Mouse (Mus musculus): ENCODE results near the gene Itsn1.

The Itsn1 gene

DNA sequence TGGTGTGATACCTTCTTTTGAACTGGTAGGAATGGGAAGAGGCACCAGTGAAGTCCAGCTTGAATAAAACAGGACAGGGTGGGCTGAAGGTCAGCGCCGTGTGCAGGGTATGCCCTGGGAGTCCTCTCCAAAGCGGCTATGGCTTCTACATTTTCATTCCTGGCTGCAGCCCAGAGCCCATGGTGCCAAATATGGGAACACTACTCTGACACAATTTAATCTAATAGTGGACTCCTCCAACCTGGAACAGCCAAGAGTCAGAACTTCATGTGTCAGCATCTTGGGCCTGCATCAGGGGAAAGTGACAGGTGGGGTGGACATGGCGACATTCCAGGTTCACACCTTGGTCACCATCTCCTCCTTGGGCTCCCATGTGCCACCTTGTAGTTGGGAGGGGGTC, 147.4 kb downstream of the Itsn1 start:
- no peak for DNase-seq

DNA sequence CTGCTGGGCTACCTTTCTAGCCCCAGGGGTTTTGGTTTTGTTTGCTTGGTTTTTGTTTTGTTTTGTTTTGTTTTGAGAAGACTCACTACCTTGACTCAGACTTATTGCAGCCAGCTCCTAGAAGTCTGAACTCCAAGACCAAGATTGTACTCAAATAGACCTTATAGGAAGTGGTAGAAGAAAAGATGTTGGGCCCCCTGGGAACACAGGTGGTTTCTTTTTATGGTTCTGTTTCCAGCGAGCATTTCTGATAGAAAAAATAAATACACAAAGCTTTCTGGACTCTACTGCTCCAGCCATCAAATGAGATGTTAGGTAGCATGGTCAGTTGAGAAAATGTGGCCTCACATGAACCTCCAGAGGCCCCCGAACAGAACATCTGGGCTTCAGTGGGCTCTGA, 150.0 kb downstream of the Itsn1 start:
- no peak for DNase-seq

DNA sequence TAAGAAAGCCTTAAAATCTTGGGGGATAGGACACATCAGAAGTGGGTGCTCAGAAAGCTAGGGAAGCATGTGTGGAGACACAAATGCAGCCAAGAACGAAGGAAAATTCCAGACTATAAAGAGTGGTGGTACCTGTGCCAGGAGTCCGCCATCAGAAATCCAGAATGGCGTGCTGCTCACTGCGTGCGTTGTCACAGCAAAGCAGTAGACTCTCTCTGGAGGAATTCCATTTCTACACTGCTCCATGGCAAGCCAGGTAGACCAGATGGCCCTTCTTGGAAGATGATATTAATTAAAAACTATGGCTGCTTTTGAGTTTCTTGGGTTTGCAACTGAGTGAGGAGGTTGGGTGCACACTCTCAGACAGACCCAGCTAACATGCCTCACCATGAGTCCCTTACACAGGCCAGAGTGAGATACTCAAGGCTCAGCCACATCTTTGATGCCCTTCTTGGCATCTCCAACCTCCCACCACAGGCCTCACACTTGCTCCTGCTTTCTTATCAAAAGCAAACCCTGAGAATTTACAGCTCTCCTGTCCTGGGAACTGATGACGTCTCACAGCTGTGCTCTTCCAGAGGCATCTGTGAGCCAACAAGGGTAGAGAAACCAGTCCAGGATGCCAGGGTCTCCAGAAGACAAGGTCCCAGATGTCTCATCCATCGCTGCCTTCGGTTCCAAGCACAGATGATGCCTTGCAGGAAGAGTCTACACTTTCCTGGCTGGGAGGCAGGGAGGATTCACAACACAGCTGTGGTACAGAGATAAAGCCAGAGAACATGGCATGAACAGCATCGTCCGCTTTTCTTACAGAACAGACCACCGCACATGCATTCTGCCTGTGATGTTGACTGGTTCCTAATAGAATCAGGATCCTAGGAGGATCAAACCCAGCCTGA, 152.0 kb downstream of the Itsn1 start:
- no peak for DNase-seq

DNA sequence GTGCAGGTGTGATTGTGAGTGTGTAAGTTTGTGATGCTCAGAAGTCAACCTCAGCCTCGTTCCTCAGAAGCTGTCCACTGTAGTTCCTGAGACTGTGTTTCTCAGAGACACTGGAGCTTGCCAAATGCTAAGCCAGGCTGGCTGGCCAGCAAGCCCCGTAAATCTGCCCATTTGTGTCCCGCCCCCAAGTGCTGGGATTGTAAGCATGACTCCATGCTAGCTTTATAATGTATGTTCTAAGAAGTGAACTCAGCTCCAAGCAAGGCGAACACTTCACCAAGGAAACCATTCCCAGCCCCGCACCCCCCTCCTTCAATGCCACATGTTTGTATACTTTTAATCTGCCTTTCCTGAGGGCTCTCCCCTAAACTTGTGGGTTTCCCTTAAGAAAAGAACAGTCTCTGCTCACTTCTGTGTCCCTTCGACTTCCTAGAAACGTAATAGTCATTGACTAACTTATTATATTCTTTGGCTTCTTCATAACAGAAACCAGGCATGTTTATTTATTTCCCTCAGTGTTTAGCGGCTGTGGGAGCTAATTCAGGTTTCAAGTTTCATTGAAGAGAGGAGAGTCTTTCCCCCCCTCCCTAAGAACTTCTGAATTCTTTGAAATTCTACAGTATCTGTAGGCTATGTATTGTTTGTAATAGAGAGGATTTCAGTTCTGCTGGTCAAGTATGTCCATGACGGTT, 153.2 kb downstream of the Itsn1 start:
- no peak for DNase-seq

DNA sequence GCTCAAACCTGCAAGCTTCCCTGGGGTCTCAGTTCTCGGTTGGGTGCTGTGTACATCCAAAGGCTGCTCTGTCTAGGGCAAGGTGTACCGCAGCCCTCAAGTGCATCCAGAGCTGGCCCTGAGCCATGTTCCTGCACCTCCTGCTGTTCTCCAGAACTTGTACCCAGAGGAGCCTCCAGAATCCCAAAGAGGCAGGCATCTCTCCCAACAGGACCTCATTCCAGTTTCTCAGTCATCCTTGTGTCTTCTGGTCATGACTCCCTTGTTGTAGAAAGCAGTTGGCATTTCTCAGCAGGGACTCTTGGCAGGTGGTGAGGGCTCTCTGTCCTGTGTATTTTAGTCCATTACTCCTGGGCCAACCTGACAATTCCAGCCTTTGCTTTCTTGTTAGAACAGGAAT, 154.6 kb downstream of the Itsn1 start:
- DNase-seq: peak; percentile 79

DNA sequence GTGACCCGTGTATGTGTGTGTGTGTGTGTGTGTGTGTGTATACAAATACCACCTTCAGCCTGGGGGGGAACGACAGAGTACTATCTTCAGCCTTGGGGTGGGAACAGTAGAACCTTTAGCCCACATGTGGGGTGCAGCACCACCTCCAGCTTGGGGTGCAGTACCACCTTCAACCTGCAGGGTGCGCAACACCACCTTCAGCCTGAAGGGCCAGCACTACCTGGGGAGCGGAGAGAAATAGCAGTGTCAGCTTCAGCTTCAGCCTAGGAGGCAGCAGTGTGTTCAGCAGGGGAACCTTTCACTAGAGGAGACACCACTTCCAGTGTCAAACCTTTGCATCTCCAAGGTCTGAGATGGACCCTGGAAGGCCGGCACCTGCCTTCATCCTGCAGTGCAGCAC, 155.1 kb downstream of the Itsn1 start:
- no peak for DNase-seq

DNA sequence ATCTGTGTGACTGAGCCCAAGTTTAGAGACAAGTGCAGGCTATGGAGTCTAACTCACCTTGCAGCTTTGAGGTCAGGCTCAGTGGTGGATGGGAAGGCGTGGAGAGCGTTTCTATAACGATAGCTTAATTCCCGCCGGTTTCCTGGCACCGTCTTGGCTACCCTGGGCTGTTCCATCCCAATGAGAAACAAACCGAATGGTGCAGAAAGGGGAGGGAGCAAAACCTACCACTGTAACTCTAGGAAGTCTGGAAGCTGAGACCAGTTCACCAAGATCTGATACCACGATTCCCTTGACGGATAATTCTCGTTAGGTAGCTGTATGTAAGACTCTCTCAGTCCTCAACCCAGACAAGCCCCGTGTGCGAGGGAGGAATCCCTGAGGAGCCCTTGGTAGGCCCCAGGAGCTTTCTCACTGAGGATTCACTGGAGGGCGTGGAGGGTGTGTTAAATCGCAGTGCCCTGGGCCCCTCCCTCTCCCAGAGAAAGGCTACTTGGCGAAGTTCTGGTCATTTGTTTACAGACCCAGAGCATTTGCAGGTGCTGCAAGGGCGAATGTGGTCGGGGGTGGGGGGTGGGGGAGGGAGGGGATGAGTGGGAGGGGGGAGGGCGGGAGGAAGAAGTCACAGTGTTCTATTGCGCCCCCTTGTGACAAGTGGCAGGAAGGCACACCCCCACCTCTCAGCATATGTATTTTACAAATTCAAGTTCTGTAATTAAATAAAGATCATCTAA, 156.5 kb downstream of the Itsn1 start:
- DNase-seq: no peak

DNA sequence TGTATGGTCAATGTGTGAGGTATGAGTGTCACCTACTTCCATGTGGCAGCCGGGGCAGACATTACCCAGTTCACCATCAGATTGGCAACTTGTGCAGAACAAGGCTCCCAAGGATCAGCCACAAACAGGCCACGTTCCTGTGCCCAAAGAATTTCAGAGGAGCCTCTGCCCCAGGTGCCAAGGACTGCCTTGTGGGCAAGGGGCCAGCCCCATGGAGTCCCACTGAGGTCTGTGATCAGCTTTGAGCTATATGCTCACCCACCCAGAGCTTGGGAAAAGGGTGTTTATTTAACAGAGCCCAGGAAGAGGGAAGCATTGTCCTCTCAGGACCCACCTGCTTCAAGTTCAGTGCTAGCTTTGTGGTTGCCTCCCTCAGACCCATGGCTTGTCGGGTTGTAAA, 159.3 kb downstream of the Itsn1 start:
- no peak for DNase-seq

DNA sequence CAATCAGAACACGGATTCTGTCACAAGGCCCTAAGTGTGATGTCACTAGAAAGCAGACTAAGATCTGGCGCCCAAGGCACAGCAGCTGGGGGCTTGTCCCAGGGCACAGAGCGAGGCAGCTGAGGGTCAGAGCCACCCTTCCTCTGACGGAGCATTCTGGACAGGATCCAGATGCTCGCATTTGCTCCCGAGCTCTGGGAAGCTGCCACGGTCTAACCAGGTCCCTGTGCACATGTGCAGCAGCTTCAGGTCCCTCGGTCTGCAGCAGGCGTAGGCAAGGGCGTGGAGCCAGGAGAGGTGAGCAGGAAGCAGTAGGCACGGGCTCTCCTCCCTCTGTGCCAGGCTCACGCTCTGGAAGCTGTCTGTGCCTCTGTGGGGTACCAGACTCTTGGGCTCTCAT, 160.8 kb downstream of the Itsn1 start:
- no peak for DNase-seq

DNA sequence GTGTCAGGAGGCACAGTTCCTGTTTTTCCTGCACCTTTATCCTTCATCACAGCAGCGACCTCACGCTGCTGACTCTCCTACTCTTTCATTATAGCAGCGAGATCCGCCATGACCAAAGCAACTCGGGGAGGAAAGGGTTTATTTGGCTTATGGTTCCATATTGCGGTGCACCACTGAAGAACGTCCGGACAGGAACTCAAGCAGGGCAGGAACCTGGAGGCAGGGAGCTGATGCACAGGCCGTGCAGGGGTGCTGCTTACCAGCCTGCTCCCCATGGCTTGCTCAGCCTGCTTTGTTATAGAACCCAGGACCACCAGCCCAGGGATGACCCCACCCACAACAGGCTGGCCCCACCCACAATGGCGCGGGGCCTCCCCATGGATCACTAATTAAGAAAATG, 162.1 kb downstream of the Itsn1 start:
- no peak for DNase-seq

DNA sequence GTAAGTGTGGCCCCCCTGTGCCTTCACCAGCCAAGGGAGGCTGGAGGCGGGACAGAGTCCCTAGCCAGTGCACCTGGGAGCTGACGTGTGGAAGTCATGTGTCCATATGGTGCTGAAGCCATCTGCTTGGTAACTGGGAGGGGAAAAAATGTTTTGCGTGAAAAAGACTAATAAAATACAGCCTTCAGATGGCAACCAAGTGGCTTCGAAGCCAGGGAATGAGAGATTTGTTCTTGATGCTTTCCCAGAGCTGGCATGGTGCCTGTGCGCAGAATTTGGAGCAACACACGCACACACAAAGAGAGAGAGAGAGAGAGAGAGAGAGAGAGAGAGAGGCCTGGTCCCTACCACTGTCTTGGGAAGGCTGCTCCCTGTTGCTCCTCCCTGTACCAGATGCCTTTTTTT, 167.3 kb downstream of the Itsn1 start:
- peak; percentile 80 for DNase-seq

DNA sequence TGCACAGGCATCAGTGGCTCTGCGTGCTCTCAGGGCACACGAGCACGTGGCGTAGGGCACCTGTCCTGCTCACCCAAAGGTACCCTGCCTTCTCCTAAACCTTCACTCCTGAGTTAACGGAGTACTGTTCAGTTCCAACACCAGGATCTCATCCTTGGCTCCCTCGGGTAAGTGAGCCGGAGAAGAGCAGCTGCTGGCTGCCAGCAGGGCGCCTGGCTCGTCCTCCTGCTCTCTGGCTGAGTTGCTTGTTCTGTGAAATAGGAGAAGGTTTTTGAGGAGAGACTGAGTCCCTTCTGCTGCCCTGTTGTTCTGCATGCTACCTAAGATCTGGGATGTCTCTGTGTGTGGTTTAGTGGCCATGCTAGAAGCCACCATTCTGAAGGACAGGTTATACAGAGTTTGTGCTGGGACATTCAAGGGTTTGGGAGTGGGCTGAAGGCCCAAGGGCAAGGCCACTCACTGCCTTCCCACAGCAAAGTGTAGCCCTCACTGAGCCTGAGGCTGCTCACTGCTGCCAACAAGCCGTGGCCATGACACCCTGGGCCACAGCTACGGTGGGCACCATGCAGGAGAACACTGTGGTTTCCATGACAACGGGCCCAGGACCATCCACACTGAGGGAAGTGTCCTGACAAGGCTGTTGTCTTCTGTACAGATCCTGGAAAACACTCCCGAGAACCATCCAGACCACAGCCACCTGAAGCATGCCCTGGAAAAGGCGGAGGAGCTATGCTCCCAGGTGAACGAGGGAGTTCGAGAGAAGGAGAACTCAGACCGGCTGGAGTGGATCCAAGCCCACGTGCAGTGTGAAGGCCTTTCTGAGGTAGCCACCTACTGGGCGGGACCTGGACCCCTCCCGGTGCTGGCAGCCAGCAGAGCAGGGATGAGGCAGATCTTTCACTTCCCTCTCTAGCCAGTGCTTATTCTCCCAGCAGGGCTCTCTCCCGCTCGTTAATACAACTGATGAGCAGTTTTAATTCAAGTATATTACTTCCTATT, 170.1 kb downstream of the Itsn1 start:
- peak; percentile 80 for DNase-seq

DNA sequence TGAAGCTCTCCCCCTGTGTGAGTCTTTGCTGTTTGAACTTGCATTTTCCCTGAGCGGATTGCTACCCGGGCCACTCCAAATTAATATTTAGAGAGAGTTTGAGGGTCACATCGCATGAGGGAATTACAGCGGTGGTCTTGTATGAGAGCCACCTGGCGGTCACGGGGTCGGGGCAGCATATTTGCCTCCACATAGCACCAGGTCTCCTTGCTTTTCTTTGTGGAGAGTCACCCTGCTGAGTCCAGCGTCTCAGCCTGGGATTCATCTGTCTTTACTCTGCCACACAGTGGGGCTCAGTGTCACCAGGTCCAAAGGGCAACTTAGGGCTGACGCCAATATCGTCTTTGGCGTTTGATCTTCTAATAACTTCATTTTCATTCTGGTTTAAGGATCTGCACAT, 171.2 kb downstream of the Itsn1 start:
- no peak for DNase-seq

DNA sequence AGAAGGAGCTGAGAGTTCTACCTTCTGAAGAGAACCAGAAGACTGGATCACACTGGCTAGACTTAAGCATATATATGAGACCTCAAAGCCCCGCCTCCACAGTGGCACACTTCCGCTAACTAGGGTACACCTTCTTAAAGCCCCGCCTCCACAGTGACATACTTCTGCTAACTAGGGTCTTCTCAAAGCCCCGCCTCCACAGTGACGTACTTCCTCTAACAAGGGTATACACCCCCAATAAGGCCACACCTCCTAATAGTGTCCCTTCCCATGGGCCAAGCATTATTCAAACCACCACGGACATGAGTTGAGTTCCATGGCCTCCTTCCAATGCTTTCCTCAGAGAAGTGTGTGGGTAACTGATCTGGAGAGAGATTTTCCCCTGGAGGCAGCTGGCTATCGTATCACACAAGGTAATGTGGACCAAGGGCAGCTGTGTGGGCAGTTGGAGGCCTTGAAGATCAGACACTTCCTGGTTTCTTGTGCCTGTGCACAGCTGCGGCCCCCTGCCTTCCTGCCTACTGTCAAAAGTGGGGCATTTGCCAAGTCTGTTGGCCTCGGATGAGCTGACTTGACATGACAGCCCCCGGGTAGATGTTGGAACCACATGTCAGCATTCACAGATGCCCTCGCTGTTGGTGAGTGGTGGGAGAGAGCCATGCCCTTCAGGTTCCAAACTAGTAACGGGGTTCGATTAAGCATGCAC, 174.9 kb downstream of the Itsn1 start:
- DNase-seq: peak; percentile 71

DNA sequence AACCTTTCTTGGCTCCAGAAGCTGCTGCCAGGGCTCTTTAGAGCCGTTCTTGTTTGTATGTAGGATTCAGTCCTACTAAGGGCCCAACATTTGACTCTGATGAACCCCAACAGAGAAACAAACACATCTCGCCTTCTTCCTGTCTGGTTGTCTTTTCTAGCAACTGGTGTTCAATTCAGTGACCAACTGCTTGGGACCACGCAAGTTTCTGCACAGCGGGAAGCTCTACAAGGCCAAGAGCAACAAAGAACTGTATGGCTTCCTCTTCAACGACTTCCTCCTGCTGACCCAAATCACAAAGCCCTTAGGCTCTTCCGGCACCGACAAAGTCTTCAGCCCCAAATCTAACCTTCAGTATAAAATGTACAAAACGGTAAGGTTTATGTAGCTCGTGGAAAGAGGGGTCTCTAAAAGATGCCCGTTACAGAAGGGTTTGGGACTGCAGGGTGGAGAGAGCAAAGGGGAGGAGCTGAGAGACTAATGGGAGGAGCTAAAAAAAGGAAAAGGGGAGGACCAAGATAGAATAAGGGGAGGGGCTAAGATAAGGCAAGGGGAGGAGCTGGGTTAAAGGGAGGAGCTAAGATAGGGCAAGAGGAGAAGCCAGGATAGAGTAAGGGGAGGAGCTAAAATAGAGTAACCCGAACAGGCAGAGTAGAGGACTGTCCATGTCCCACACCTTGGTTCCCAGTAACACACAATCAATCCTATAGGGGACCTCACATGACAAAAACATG, 176.2 kb downstream of the Itsn1 start:
- DNase-seq: no peak

DNA sequence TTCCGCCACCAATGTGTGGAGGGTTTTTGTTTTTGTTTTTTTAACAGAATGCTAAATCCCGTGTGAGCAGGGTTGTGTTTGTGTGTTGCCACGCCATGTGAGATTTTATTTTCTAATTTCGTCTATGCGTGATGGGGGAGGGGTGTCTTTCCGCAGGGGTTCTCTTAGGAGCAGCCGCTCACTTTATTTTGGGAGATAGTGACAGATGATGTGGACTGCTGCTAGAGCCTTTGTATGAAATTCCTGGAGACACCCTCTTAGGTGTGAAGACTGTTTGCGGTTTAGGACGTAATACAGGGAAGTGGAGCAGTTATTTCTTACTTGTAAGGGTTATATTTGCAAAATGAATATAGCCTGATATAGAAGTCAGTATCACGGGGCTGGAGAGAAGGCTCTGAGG, 176.9 kb downstream of the Itsn1 start:
- DNase-seq: no peak

DNA sequence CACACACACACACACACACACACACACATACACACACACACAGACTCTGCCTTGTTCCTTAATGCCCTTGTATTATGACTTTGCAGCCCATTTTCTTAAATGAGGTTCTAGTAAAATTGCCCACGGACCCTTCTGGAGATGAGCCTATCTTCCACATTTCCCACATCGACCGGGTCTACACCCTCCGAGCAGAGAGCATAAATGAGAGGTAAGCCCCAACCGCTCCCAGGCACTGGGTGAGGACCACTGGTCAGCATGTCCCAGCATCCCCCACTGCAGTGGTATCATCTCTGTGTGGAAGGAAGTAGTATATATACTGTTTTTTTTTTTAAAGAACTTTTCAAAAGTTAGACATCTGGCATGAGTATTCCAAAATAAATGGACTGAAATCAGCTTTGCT, 177.6 kb downstream of the Itsn1 start:
- DNase-seq: no peak

DNA sequence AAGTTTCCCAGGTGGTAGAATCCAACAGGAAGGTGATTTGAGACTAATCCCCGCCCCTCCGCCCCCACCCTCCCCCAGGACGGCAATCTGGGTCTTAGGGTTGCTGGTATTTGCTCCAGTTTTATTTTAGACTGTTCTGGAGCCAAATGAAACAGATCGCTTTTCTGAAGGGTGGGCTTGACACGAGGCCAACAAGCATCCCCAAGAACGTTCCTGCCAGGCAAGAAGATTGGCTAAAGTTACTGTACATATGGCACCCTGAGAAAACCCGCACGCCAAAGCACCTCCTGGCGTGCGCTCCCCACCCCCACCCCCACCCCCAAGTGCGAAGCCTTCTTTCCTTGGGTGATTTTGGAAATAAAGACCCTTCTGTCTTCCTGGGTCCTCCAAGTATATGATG, 178.1 kb downstream of the Itsn1 start:
- DNase-seq: no peak

DNA sequence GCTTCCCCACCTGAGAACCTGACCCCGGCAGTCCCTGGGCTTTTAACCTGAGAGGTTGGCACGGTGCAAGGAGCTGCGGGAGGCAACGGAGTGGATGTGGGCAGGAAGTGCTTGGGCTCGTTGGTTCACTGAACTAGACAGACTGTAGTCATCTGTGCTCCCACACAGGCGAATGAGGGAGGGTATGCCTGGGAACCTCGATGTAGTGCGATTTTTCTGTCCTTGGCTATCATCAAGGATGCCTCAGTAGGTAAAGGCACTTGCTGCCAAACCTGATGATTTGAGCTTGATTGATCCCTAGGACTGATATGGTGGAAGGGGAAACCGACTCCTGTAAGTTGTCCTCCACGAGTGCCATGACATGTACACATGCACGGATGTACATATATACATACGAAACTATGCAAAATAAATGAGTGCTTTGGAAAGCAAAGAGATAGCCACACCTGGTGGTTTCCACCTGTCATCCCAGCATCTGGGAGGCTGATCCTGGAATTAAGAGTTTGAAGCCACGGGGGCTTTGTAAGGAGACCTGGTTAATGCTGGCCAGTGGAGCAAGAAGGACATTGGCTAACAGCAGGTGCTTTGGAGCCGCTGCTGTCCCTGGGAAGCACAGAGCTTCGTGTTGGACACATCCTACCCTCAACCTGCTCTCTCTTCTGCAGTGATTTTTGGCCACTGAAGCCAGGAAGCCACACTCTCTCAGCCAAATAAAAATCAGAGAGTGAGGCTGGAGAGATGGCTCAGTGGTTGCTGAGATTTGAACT, 180.7 kb downstream of the Itsn1 start:
- no peak for DNase-seq

DNA sequence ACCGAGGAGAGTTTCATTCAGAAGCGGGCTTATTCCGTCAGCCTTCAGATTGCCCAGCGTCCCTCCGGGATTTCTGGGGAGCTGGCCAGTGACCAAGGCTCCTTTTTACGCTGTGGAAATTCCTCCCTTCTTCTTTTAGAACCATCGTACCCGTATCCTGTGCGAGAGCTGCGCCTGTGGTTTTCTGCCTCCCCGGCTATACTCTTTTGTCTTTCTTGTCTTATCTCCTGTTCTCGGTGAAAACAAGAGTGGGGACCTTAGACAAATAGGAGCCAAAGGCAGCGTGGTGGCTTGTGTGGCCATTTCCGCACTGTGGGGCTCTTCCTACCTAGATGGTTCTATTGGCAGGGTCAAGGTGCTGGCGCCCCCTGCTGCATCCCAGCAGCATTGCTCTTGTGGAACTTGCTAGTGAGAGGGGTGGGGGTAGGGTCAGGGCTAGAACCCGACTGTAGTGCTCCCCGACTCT, 188.6 kb downstream of the Itsn1 start:
- DNase-seq: peak; percentile 95
